Mouse (Mus musculus) retina, adult 2 months (tissue): Measurements from ENCODE around the gene Akap6.

ENCODE experiments used
- DNase-seq: peaks from one replicate; pipeline ENCODE4 v3.0.0-alpha.2; 2012; ENCODE audit warnings: low read depth, low spot score

Gene Akap6

DNA sequence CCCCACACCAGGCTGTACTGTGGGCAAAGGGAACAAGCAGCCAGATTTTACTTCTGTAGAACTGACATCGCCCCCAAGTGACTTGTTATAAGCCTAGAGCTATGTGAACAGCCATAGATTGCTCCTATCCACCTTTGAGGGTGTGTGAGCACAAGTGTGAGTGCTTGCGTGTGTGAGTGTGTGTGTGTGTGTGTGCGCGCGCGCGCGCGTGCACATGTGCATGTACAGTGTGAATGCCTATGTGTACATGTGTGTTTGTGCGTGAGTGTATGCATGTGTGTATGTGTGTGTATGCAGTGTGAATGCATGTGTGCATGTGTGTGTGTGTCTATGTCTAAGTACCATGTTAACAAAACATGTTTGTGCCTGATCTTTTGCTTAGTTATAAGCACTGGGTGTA, 445.6 kb downstream of the Akap6 start:
- DNase-seq: no peak

DNA sequence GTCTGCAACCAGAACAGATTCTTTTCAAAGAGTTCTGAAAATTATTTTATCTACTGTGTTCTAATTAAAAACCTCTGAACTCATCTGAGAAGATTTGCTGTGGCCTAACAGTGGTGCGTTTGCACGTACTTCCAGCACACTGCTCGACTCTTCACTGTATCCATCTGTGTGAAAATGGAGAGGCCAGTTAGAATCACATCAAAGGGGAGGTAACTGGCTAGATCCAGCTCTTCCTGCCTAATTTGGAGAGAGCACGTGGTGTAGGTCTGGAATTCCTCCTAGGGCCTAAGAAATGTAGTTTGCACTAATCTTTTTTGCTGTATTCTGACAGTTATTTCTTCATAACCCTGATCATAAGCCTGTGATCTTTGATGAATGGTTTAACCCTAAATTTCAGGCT, 446.3 kb downstream of the Akap6 start:
- DNase-seq: no peak

DNA sequence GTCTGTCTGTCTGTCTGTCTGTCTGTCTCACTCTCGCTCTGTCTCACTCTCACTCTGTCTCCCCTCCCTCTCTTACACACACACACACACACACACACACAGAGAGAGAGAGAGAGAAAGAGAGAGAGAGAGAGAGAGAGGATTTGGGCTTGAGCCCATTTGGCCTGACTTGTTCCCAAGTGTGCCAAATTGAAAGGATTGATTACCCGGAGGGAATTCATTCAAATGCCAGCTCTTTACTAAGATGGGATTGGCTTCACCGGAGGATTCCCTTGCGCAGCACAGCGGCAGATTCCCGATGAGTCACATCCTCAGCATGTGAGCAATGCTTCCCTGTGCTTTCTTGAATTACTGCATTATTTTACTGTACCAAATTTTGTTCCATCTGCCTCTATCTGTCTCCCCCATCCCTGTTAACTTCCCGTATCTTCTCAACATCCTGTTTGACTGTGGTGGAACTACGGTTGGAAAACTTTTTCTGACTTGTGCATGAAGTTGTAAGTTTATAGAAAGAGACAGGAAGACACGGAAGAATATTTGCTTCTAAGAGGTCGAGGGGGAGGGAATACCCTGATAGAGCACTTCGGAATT, 447.4 kb downstream of the Akap6 start:
- no peak for DNase-seq

- DNase-seq: no peak
Observed at GRCm38 (mm10) chr12:53147696-53148095, 448.5 kb downstream of the Akap6 start.

GRCm38 (mm10) chr12:53168189-53169003, 469.2 kb downstream of the Akap6 start:
- no peak for DNase-seq

GRCm38 (mm10) chr12:53191435-53191834, 492.3 kb downstream of the Akap6 start:
- DNase-seq: no peak

GRCm38 (mm10) chr12:53193664-53194063, 494.5 kb downstream of the Akap6 start:
- no peak for DNase-seq
